ENCODE assay signal across 23 mouse cellular contexts in the genomic region with DNA sequence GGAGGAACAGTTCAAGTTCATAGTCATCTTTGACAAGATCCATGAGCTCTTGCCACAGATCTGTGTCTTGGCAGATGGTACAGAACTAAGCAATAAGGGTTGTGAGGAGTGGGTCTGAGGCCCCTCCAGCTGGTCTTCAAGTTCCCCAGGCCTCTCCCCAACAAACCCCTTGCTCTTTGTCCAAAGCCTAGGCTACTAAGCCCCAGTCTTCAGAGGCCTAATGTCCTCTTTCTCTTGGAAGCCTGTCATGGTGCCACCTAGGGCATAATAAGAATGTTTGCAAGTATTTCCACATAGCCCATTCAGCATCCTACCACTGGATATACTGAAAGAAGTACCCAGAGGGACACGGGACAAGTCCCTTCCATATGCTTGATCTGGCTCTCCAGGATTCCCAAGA. TPM values are rescaled to one million over a fixed set of nuclear protein-coding genes. Genes with fewer than 3 reads are reported as not detected.
A peak's percentile ranks its signal among the peaks of the same experiment; 100 is the strongest.
DNase-seq lines count a peak whose midpoint lies in the region; ATAC-seq and TF ChIP-seq lines count a peak whose summit lies in the region.
"Had no signal": no experiment of that assay in that cellular context is flagged by ENCODE, and none has a peak within 500 bp of the region (broad histone marks: within the 10 kb centered on the region; RNA-seq: fewer than 3 reads in every experiment).

No protein-coding gene starts in this region.

- H3K4me3 ChIP-seq in forebrain, postnatal 0 days (ENCODE audit: low read depth, low read length): no peak overlapping the region
- no peak overlapping the region for H3K4me3 ChIP-seq in forebrain, embryonic 11.5 days (ENCODE audit: low read depth, low read length)
- no peak overlapping the region for H3K4me3 ChIP-seq in midbrain, postnatal 0 days (ENCODE audit: low read depth, low read length)
- no peak overlapping the region for H3K4me3 ChIP-seq in midbrain, embryonic 13.5 days (replicated peaks)

- H3K9me3 ChIP-seq in forebrain, postnatal 0 days (ENCODE audit: low read length): no peaks in the 10 kb centered on the region
- H3K9me3 ChIP-seq in forebrain, embryonic 11.5 days (ENCODE audit: control insufficient read depth, low read length): no peaks in the 10 kb centered on the region
- H3K9me3 ChIP-seq in midbrain, postnatal 0 days (ENCODE audit: low read length): no peaks in the 10 kb centered on the region
- H3K9me3 ChIP-seq in midbrain, embryonic 13.5 days: no peaks in the 10 kb centered on the region
- H3K9me3 ChIP-seq: embryonic facial prominence, embryonic 15.5 days; forebrain, embryonic 10.5 days; heart, embryonic 13.5 days; limb, embryonic 13.5 days; midbrain, embryonic 15.5 days; neural tube, embryonic 13.5 days had no signal

- 78% methylated on average over 1 of the region's 1 CpGs for WGBS in forebrain, postnatal 0 days
- 78% methylated on average over 1 of the region's 1 CpGs for WGBS in forebrain, embryonic 11.5 days
- 74% methylated on average over 1 of the region's 1 CpGs for WGBS in midbrain, postnatal 0 days
- WGBS in midbrain, embryonic 13.5 days: 83% methylated on average over 1 of the region's 1 CpGs

- no peak overlapping the region for H3K27ac ChIP-seq in forebrain, postnatal 0 days (ENCODE audit: low read depth, low read length)
- H3K27ac ChIP-seq in forebrain, embryonic 11.5 days (ENCODE audit: low read depth, low read length): no peak overlapping the region
- no peak overlapping the region for H3K27ac ChIP-seq in midbrain, postnatal 0 days (ENCODE audit: low read depth, low read length)
- no peak overlapping the region for H3K27ac ChIP-seq in midbrain, embryonic 13.5 days
- H3K27ac ChIP-seq: limb, embryonic 13.5 days; neural tube, embryonic 13.5 days had no signal

- H3K9ac ChIP-seq in forebrain, postnatal 0 days: no peak overlapping the region
- H3K9ac ChIP-seq in forebrain, embryonic 11.5 days (ENCODE audit: low read length): no peak overlapping the region
- no peak overlapping the region for H3K9ac ChIP-seq in midbrain, postnatal 0 days (replicated peaks; ENCODE audit: low read length, poor library complexity, severe bottlenecking)
- no peak overlapping the region for H3K9ac ChIP-seq in midbrain, embryonic 13.5 days (replicated peaks)
- H3K9ac ChIP-seq: embryonic facial prominence, embryonic 15.5 days; limb, embryonic 13.5 days; midbrain, embryonic 15.5 days; neural tube, embryonic 13.5 days had no signal

- H3K4me2 ChIP-seq in forebrain, postnatal 0 days (ENCODE audit: low read depth): no peak overlapping the region
- H3K4me2 ChIP-seq in forebrain, embryonic 11.5 days (ENCODE audit: low read depth, low read length, severe bottlenecking): no peak overlapping the region
- H3K4me2 ChIP-seq in midbrain, postnatal 0 days (ENCODE audit: low read depth, low read length, poor library complexity, severe bottlenecking): no peak overlapping the region
- H3K4me2 ChIP-seq in midbrain, embryonic 13.5 days (replicated peaks): no peak overlapping the region

- H3K4me1 ChIP-seq in forebrain, postnatal 0 days (ENCODE audit: insufficient read depth): peaks cover 11% of the 10 kb centered on the region
- peaks cover 9% of the 10 kb centered on the region for H3K4me1 ChIP-seq in forebrain, embryonic 11.5 days (replicated peaks; ENCODE audit: control insufficient read depth, insufficient read depth, low read length)
- peaks cover 10% of the 10 kb centered on the region; the same call in 1 of the 2 replicates for H3K4me1 ChIP-seq in midbrain, postnatal 0 days (ENCODE audit: insufficient read depth, low read length)
- H3K4me1 ChIP-seq in midbrain, embryonic 13.5 days (replicated peaks): peaks cover 21% of the 10 kb centered on the region

- H3K36me3 ChIP-seq in forebrain, postnatal 0 days (ENCODE audit: insufficient read depth): no peaks in the 10 kb centered on the region
- no peaks in the 10 kb centered on the region for H3K36me3 ChIP-seq in forebrain, embryonic 11.5 days (ENCODE audit: control insufficient read depth, insufficient read depth, low read length)
- no peaks in the 10 kb centered on the region for H3K36me3 ChIP-seq in midbrain, postnatal 0 days (ENCODE audit: insufficient read depth, low read length)
- no peaks in the 10 kb centered on the region for H3K36me3 ChIP-seq in midbrain, embryonic 13.5 days
- H3K36me3 ChIP-seq: embryonic facial prominence, embryonic 15.5 days; forebrain, embryonic 10.5 days; heart, embryonic 13.5 days; limb, embryonic 13.5 days; midbrain, embryonic 15.5 days; neural tube, embryonic 13.5 days had no signal

- ATAC-seq in cerebellum, adult (ENCODE audit: insufficient number of reproducible peaks, low FRiP score, low TSS enrichment): no peak
- ATAC-seq in forebrain, postnatal 0 days: no peak
- ATAC-seq in forebrain, embryonic 11.5 days (replicated peaks; ENCODE audit: low FRiP score): no peak
- ATAC-seq in midbrain, postnatal 0 days (ENCODE audit: low FRiP score): no peak
- ATAC-seq in midbrain, embryonic 13.5 days: no peak
- ATAC-seq: activated CD4-positive, CD25-positive, alpha-beta regulatory T cell, adult 4 months had no signal

- peaks cover 6% of the 10 kb centered on the region for H3K27me3 ChIP-seq in forebrain, postnatal 0 days (ENCODE audit: insufficient read depth, low read length)
- H3K27me3 ChIP-seq in forebrain, embryonic 11.5 days (ENCODE audit: control insufficient read depth, insufficient read depth, low read length): no peaks in the 10 kb centered on the region
- no peaks in the 10 kb centered on the region for H3K27me3 ChIP-seq in midbrain, postnatal 0 days (ENCODE audit: insufficient read depth, low read length)
- H3K27me3 ChIP-seq in midbrain, embryonic 13.5 days: no peaks in the 10 kb centered on the region
- H3K27me3 ChIP-seq: heart, embryonic 13.5 days; limb, embryonic 13.5 days; midbrain, embryonic 15.5 days; neural tube, embryonic 13.5 days had no signal

- DNase-seq in cerebellum, adult 11 months: peak; percentile 22
- no peak for DNase-seq in forebrain, postnatal 0 days
- DNase-seq in forebrain, embryonic 11.5 days (ENCODE audit: low spot score): no peak
- DNase-seq in midbrain, postnatal 0 days (ENCODE audit: low spot score): no peak
- DNase-seq in retina, embryonic 14.5 days (ENCODE audit: low spot score): no peak
- DNase-seq in frontal cortex, postnatal 14 days (ENCODE audit: low spot score in 2 of 2): no peak
- DNase-seq: adrenal gland, postnatal 10 days; gastrocnemius, postnatal 36 days; heart, adult 2 months; heart, postnatal 14 days; kidney, adult 18-20 months; kidney, postnatal 10 days; lung, embryonic 14.5 days; lung, postnatal 4 days had no signal

- 0 out of 2 replicates have a peak, but pooled peaks have one; percentile 4 for TF ChIP-seq CTCF in forebrain, postnatal 0 days (IDR thresholded peaks at IDR 0.05; ENCODE audit: low read depth)
- TF ChIP-seq CTCF in midbrain, postnatal 0 days (IDR thresholded peaks at IDR 0.05): peak; percentile 19; the same call in 1 of the 2 replicates

RNA-seq across cellular contexts. Expression of gene Ubac1, which starts 1.1 kb away (rescaled TPM):
- 121 and 126 TPM in 2 replicates for total RNA-seq in forebrain, postnatal 0 days (2014; rRNA removed)
- 139 and 150 TPM in 2 replicates for polyA plus RNA-seq in forebrain, postnatal 0 days (2015; fragmentation: Nextera tagmentation; extraction: Ambion mirVana)
- polyA plus RNA-seq in forebrain, embryonic 11.5 days (2014; fragmentation: Nextera tagmentation; extraction: Ambion mirVana): 91.7 and 99.4 TPM in 2 replicates
- total RNA-seq in midbrain, postnatal 0 days (2014; rRNA removed): 100 and 123 TPM in 2 replicates
- polyA plus RNA-seq in midbrain, postnatal 0 days (2015; fragmentation: Nextera tagmentation; extraction: Ambion mirVana): 151 and 158 TPM in 2 replicates
- 93.6 and 104 TPM in 2 replicates for polyA plus RNA-seq in midbrain, embryonic 13.5 days (2015; fragmentation: Nextera tagmentation; extraction: Ambion mirVana)

RNA-seq across cellular contexts. Expression of gene Camsap1, which starts 39.5 kb away (rescaled TPM):
- 132 and 140 TPM in 2 replicates for total RNA-seq in forebrain, postnatal 0 days (2014; rRNA removed)
- 50.4 and 60.0 TPM in 2 replicates for polyA plus RNA-seq in forebrain, postnatal 0 days (2015; fragmentation: Nextera tagmentation; extraction: Ambion mirVana)
- 55.6 and 58.3 TPM in 2 replicates for polyA plus RNA-seq in forebrain, embryonic 11.5 days (2014; fragmentation: Nextera tagmentation; extraction: Ambion mirVana)
- 141 and 157 TPM in 2 replicates for total RNA-seq in midbrain, postnatal 0 days (2014; rRNA removed)
- 57.5 and 61.3 TPM in 2 replicates for polyA plus RNA-seq in midbrain, postnatal 0 days (2015; fragmentation: Nextera tagmentation; extraction: Ambion mirVana)
- 49.6 and 59.1 TPM in 2 replicates for polyA plus RNA-seq in midbrain, embryonic 13.5 days (2015; fragmentation: Nextera tagmentation; extraction: Ambion mirVana)
